ENCODE assay signal across 24 mouse cellular contexts in the genomic region with DNA sequence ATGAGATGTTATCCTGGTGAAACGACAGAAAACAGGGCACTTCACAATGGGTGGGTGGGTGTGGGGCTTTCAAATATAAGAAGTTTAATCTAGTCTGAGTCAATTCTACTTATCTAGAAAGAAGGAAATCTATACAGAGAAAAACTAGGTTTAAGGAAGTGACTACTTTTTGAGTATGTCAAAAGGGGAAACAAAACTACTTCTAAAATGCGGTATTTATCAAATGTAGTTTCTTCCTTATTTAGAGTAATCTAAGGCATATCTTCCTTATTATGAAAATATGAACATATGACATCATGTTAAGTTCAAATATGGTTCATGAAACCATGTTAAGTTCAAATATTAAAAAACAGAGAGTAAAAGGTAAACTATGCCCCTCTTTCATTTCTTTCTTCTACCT. TPM values are rescaled to one million over a fixed set of nuclear protein-coding genes. Genes with fewer than 3 reads are reported as not detected.
DNase-seq lines count a peak whose midpoint lies in the region; ATAC-seq and TF ChIP-seq lines count a peak whose summit lies in the region.
"Had no signal": no experiment of that assay in that cellular context is flagged by ENCODE, and none has a peak within 500 bp of the region (broad histone marks: within the 10 kb centered on the region; RNA-seq: fewer than 3 reads in every experiment).

No protein-coding gene starts in this region.

- peak; percentile 40; the same call in 1 of the 2 replicates for TF ChIP-seq EP300 in CH12.LX (IDR thresholded peaks at IDR 0.05; ENCODE audit: low read length)

- peak; percentile 76 for ATAC-seq in common myeloid progenitor, adult 5-6 weeks (replicated peaks; ENCODE audit: low read depth, poor library complexity, severe bottlenecking)
- peak; percentile 78 for ATAC-seq in megakaryocyte progenitor cell, adult 5-6 weeks (replicated peaks; ENCODE audit: poor library complexity)
- no peak for ATAC-seq in forebrain, embryonic 13.5 days
- ATAC-seq: activated CD4-positive, CD25-positive, alpha-beta regulatory T cell, adult 4 months; intestine, embryonic 16.5 days; Patski had no signal

- no peak for TF ChIP-seq POLR2A in kidney, adult 2 months (IDR thresholded peaks at IDR 0.05; ENCODE audit: low read depth, low read length)
- no peak for TF ChIP-seq POLR2A in CH12.LX (IDR thresholded peaks at IDR 0.05; ENCODE audit: low read depth, low read length)
- TF ChIP-seq POLR2A in cerebellum, adult 2 months (IDR thresholded peaks at IDR 0.05; ENCODE audit: borderline replicate concordance, insufficient read depth, low read length) = no peak

- no peak overlapping the region for H3K4me3 ChIP-seq in kidney, adult 2 months (ENCODE audit: insufficient read depth, low read depth, low read length)
- no peak overlapping the region for H3K4me3 ChIP-seq in CH12.LX (replicated peaks in 1 of 3; ENCODE audit: low read depth in 2 of 3, low read length in 2 of 3, poor library complexity in 1 of 3)
- H3K4me3 ChIP-seq in cerebellum, adult 2 months (replicated peaks; ENCODE audit: insufficient read depth, low read depth, low read length) = no peak overlapping the region
- no peak overlapping the region for H3K4me3 ChIP-seq in forebrain, embryonic 13.5 days
- H3K4me3 ChIP-seq: embryonic facial prominence, embryonic 12.5 days; forebrain, embryonic 12.5 days; gastrocnemius, adult 2 months; heart, embryonic 10.5 days; heart, embryonic 15.5 days; hindbrain, embryonic 10.5 days had no signal

- no peaks in the 10 kb centered on the region for H3K9me3 ChIP-seq in CH12.LX (replicated peaks; ENCODE audit: low read length)
- H3K9me3 ChIP-seq in forebrain, embryonic 13.5 days (replicated peaks) = no peaks in the 10 kb centered on the region
- H3K9me3 ChIP-seq: embryonic facial prominence, embryonic 12.5 days; forebrain, embryonic 12.5 days; G1E; heart, embryonic 10.5 days; heart, embryonic 15.5 days; hindbrain, embryonic 10.5 days had no signal

- TF ChIP-seq CTCF in kidney, adult 2 months (conservative IDR thresholded peaks at IDR 0.05; ENCODE audit: insufficient read depth, insufficient read length, low read depth, low read length) = no peak
- no peak for TF ChIP-seq CTCF in CH12.LX (conservative IDR thresholded peaks at IDR 0.05 in 1 of 2, IDR thresholded peaks at IDR 0.05 in 1 of 2; ENCODE audit: low read depth in 2 of 2, low read length in 2 of 2)
- TF ChIP-seq CTCF in cerebellum, adult 2 months (IDR thresholded peaks at IDR 0.05; ENCODE audit: borderline replicate concordance, insufficient read depth, low read depth, low read length) = no peak

- dilution Hi-C loops in CH12.LX (cut with MboI; ENCODE audit: extremely low pct_ligation_motif_present, extremely low pct_unique_long_range_greater_than_20kb, low sequenced_read_pairs) = no loop called here

- no peaks in the 10 kb centered on the region for H3K36me3 ChIP-seq in kidney, adult 2 months (ENCODE audit: control insufficient read depth, insufficient read depth, low read length)
- no peaks in the 10 kb centered on the region for H3K36me3 ChIP-seq in CH12.LX (replicated peaks in 1 of 2; ENCODE audit: control insufficient read depth in 1 of 2, insufficient read depth in 1 of 2, low read length in 1 of 2)
- H3K36me3 ChIP-seq in forebrain, embryonic 13.5 days (ENCODE audit: poor library complexity, severe bottlenecking) = no peaks in the 10 kb centered on the region
- H3K36me3 ChIP-seq: embryonic facial prominence, embryonic 12.5 days; forebrain, embryonic 12.5 days; G1E; heart, embryonic 10.5 days; heart, embryonic 15.5 days; hindbrain, embryonic 10.5 days had no signal

- no peak overlapping the region for H3K9ac ChIP-seq in CH12.LX (ENCODE audit: insufficient read depth, low read depth)
- no peak overlapping the region for H3K9ac ChIP-seq in forebrain, embryonic 13.5 days
- H3K9ac ChIP-seq: embryonic facial prominence, embryonic 12.5 days; forebrain, embryonic 12.5 days; heart, embryonic 15.5 days; hindbrain, embryonic 14.5 days had no signal

- no peak overlapping the region for H3K4me2 ChIP-seq in CH12.LX (ENCODE audit: insufficient read depth, low read depth, poor library complexity, severe bottlenecking)
- H3K4me2 ChIP-seq in forebrain, embryonic 13.5 days = no peak overlapping the region
- H3K4me2 ChIP-seq: embryonic facial prominence, embryonic 12.5 days; forebrain, embryonic 12.5 days; heart, embryonic 15.5 days; hindbrain, embryonic 14.5 days had no signal

- H3K27me3 ChIP-seq in kidney, adult 2 months (replicated peaks; ENCODE audit: control insufficient read depth, insufficient read depth, low read length) = no peaks in the 10 kb centered on the region
- no peaks in the 10 kb centered on the region for H3K27me3 ChIP-seq in CH12.LX (replicated peaks)
- no peaks in the 10 kb centered on the region for H3K27me3 ChIP-seq in cerebellum, adult 2 months (ENCODE audit: control insufficient read depth, insufficient read depth, low read length)
- H3K27me3 ChIP-seq in forebrain, embryonic 13.5 days = no peaks in the 10 kb centered on the region
- H3K27me3 ChIP-seq: embryonic facial prominence, embryonic 12.5 days; forebrain, embryonic 12.5 days; heart, embryonic 15.5 days; Patski had no signal

- H3K4me1 ChIP-seq in kidney, adult 2 months (ENCODE audit: control insufficient read depth, insufficient read depth, low read length) = peaks cover 9% of the 10 kb centered on the region
- H3K4me1 ChIP-seq in CH12.LX (ENCODE audit: control insufficient read depth in 1 of 2, insufficient read depth in 2 of 2) = peaks cover 6 to 10% of the 10 kb centered on the region in 2 experiments; a peak in 3 of 4 replicates
- H3K4me1 ChIP-seq in cerebellum, adult 2 months (ENCODE audit: control insufficient read depth, insufficient read depth, low read length) = no peaks in the 10 kb centered on the region
- H3K4me1 ChIP-seq in forebrain, embryonic 13.5 days = no peaks in the 10 kb centered on the region
- H3K4me1 ChIP-seq: embryonic facial prominence, embryonic 12.5 days; forebrain, embryonic 12.5 days; heart, embryonic 10.5 days; heart, embryonic 15.5 days; hindbrain, embryonic 10.5 days had no signal

- no peak for TF ChIP-seq RAD21 in CH12.LX (IDR thresholded peaks at IDR 0.05; ENCODE audit: low read depth, low read length)

- DNase-seq in kidney, adult 2 months = no peak
- DNase-seq in kidney, adult 11 months = no peak
- no peak for DNase-seq in CH12.LX (ENCODE audit: extremely low read depth)
- no peak for DNase-seq in layer of hippocampus, adult 11-12 months (ENCODE audit: low spot score)
- no peak for DNase-seq in cerebellum, adult 2 months
- DNase-seq: adrenal gland, postnatal 14 days; cerebellum, adult 18-20 months; gastrocnemius, adult 2 months; gastrocnemius, postnatal 25 days; heart, adult 18-20 months; heart, postnatal 14 days had no signal

- no peaks in the 10 kb centered on the region for H3K79me2 ChIP-seq in CH12.LX (replicated peaks; ENCODE audit: control insufficient read depth, extremely low read depth, insufficient read depth, poor library complexity, severe bottlenecking)

- WGBS in kidney, adult 2 months = 65% methylated on average over 2 of the region's 2 CpGs
- 57% methylated on average over 2 of the region's 2 CpGs for WGBS in cerebellum, adult 2 months
- WGBS in forebrain, embryonic 13.5 days = 78% methylated on average over 2 of the region's 2 CpGs

- in situ Hi-C loops in CH12.LX (cut with MboI; ENCODE audit: low pct_ligation_motif_present, low pct_unique_long_range_greater_than_20kb, low sequenced_read_pairs) = no loop called here

- H3K27ac ChIP-seq in kidney, adult 2 months (ENCODE audit: insufficient read depth, low read depth, low read length) = peak overlapping the region; percentile 78; the same call in 1 of the 2 replicates
- H3K27ac ChIP-seq in CH12.LX (ENCODE audit: insufficient read depth, low read depth) = no peak overlapping the region
- no peak overlapping the region for H3K27ac ChIP-seq in cerebellum, adult 2 months (ENCODE audit: insufficient read depth, low read length)
- no peak overlapping the region for H3K27ac ChIP-seq in forebrain, embryonic 13.5 days
- H3K27ac ChIP-seq: embryonic facial prominence, embryonic 12.5 days; forebrain, embryonic 12.5 days; gastrocnemius, adult 2 months; heart, embryonic 10.5 days; heart, embryonic 15.5 days; hindbrain, embryonic 10.5 days; hindbrain, embryonic 14.5 days had no signal

TF ChIP-seq in CH12.LX, 34 proteins besides CTCF, POLR2A, EP300 and RAD21:
- TF ChIP-seq TBP (conservative IDR thresholded peaks at IDR 0.05; ENCODE audit: low read depth, low read length) (no peak), RCOR1 (conservative IDR thresholded peaks at IDR 0.05; ENCODE audit: low read depth, low read length) (no peak), HCFC1 (IDR thresholded peaks at IDR 0.05; ENCODE audit: low read depth, low read length) (no peak), ETS1 (conservative IDR thresholded peaks at IDR 0.05; ENCODE audit: low read depth, low read length) (no peak)

RNA-seq across cellular contexts. Expression of gene Dab2, which starts 4.2 kb away (rescaled TPM):
- polyA plus RNA-seq in kidney, adult 2 months (2012; rRNA removed) = 247 and 281 TPM in 2 replicates
- total RNA-seq in CH12.LX (2012; rRNA removed) (0.17 TPM in 1 of 2 replicates, not detected in the other), CH12.LX (2014; rRNA removed) (not detected in 2 replicates)
- 0.17 TPM in 1 of 2 replicates, not detected in the other for polyA plus RNA-seq in CH12.LX (2012; ENCODE audit: insufficient read length, low read depth)
- total RNA-seq in common myeloid progenitor, adult 5-6 weeks (2017) = 0.59 TPM in 1 of 2 replicates, not detected in the other
- total RNA-seq in megakaryocyte progenitor cell, adult 5-6 weeks (2015) = 3.4 and 3.9 TPM in 2 replicates
- 0.75 and 3.0 TPM in 2 replicates for total RNA-seq in megakaryocyte progenitor cell, adult 5-6 weeks (2017)
- polyA plus RNA-seq in cerebellum, adult 2 months (2012; rRNA removed) = 8.2 and 11.9 TPM in 2 replicates
- polyA plus RNA-seq in forebrain, embryonic 13.5 days (2015; fragmentation: Nextera tagmentation; extraction: Ambion mirVana) = 8.2 and 10.6 TPM in 2 replicates
- polyA plus RNA-seq: G1E had no signal

Comparison
In these comparisons a context has a peak if more than half of its experiments do, and no peak if none do; other contexts are left out.
1. RNA of gene Dab2, which starts 4.2 kb away (polyA plus RNA-seq): 247 to 281 TPM in kidney, adult 2 months; 8.2 to 10.6 TPM in forebrain, embryonic 13.5 days, 8.2 to 11.9 TPM in cerebellum, adult 2 months and 0.17 TPM in CH12.LX; every median in the first group is over 10 times any median in the second.